Mouse (Mus musculus) brain, embryonic 14.5 days (tissue): ENCODE results near the gene Limch1.

Experiments
- CTCF ChIP-seq: fragments of 200-500 bp; IDR thresholded peaks from 2 replicates; pipeline ENCODE4 v1.5.1; 2012; ENCODE audit warnings: inconsistent platforms, mild to moderate bottlenecking, moderate library complexity, borderline replicate concordance; ENCODE audit not compliant: insufficient read depth, insufficient read length; ENCODE audit errors: extremely low read depth
- POLR2A ChIP-seq: fragments of 200-500 bp; IDR thresholded peaks from 2 replicates; pipeline ENCODE4 v1.6.1; 2012; ENCODE audit warnings: mild to moderate bottlenecking, inconsistent platforms, borderline replicate concordance; ENCODE audit not compliant: poor library complexity, insufficient read depth, insufficient read length, severe bottlenecking; ENCODE audit errors: extremely low read depth

DNA sequence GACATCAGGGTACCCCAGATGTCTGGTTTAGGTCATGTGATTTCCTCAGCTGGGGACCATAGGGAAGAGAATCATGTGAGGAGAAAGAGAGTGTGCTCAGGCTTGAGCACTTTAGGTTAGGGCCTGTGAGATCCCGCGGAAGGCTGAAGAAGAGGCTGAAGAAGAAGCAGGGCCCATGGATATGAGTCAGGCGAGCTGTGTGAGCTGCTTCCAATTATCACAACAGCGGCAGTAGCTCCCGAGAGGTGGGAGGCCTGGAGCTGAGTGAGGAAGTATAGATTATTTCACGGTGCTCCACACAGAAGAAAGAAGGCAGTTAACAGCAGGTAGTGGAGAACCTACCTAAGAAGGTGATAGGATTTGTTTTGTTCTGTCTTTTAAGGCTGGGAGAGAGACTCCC, 18.5 kb downstream of the Limch1 start:
- no peak for TF ChIP-seq POLR2A
- TF ChIP-seq CTCF, result no peak
